Mouse (Mus musculus) megakaryocyte, embryonic 14.5 days (primary cell): Measurements from ENCODE around the gene Socs7. TPM values are rescaled to one million over a fixed set of nuclear protein-coding genes. Genes with fewer than 3 reads are reported as not detected.
"Not testable (repeated sequence)": the region's sequence is repeated elsewhere in the genome, so short reads cannot be mapped to it uniquely, and the experiment has no call there.

ENCODE experiments used
- H3K27me3 ChIP-seq: replicated peaks from 2 replicates; pipeline ENCODE3; 2012; ENCODE audit warnings: inconsistent platforms
- H3K36me3 ChIP-seq: replicated peaks from 2 replicates; pipeline ENCODE3; 2012; ENCODE audit warnings: low read length, inconsistent platforms, mixed read lengths
- H3K4me1 ChIP-seq: 2 replicates; pipeline ENCODE4 v1.6.1; 2012; ENCODE audit warnings: inconsistent platforms
- H3K4me3 ChIP-seq: replicated peaks from 2 replicates; pipeline ENCODE3; 2012; ENCODE audit warnings: moderate library complexity, mild to moderate bottlenecking, inconsistent platforms
- H3K9me3 ChIP-seq: 2 replicates; pipeline ENCODE4 v1.6.1; 2012; ENCODE audit warnings: inconsistent platforms
- FLI1 ChIP-seq: IDR thresholded peaks from 2 replicates; pipeline ENCODE4 v1.6.1; 2012; ENCODE audit warnings: low read length, inconsistent platforms, mixed read lengths
- GATA1 ChIP-seq: IDR thresholded peaks from 3 replicates; pipeline ENCODE4 v1.6.1; 2012; ENCODE audit warnings: mixed read lengths, low read length, inconsistent platforms, borderline replicate concordance
- polyA plus RNA-seq: library from polyadenylated mRNA; stranded (reverse); fragments of >175 nt; gene quantifications from 2 replicates; pipeline ENCODE4 v1.2.3, GENCODE M21; 2012; ENCODE audit warnings: low replicate concordance; ENCODE audit not compliant: insufficient read depth

The Socs7 gene
- polyA plus RNA-seq, 1 experiment: 0.91 TPM

DNA sequence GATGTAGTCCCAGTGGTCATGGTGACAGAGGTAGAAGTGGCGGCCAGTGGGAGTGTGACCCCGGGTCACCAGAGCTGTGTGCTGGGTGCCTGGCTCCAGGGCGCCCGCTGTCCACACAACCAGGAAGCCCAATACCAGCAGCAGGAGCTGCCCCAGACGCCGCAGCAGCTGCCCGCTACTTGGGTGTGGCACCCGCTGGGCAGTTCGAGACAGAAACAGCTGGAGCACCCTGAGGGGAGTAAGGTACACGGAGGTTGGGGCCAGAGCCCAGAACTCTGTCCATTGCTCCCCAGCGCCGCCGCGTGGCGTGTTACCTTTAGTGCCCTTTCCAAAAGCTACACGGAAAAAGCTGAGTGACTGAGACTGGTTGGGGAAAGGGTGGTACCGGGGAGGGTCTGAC, 18.7 kb upstream of the Socs7 start:
- Histone ChIP-seq H3K4me3 (peak overlapping the region; percentile 87), H3K4me1 (peaks cover 24% of the 10 kb centered on the region), H3K9me3 (peaks cover 5% of the 10 kb centered on the region), H3K27me3 (peaks cover 55% of the 10 kb centered on the region), H3K36me3 (no peaks in the 10 kb centered on the region)
- TF ChIP-seq FLI1 (no peak), GATA1 (no peak)

DNA sequence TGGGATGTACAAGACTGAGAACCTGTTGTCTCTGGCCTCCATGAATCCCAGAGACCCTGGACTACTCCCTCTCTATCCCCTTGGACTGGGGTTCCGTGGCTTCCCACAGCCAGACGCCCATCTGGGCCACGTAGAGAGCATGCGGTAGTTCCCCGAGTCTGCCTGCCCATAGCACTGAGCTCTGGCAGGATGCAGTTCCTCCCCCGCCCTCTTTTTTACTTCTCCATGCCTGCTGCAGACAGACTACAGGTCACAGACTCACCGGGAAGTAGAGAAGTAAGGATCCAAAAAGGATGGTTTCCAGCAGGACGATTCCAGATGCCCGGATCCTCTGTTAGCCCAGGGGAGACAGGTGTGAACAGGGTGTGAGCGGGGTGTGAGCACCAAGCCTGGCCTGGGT, 16.9 kb upstream of the Socs7 start:
- Histone ChIP-seq H3K4me3 (no peak overlapping the region), H3K27me3 (peaks cover 52% of the 10 kb centered on the region), H3K9me3 (peaks cover 11% of the 10 kb centered on the region), H3K36me3 (no peaks in the 10 kb centered on the region), H3K4me1 (peaks cover 35% of the 10 kb centered on the region)
- TF ChIP-seq FLI1: no peak
- TF ChIP-seq GATA1: no peak

DNA sequence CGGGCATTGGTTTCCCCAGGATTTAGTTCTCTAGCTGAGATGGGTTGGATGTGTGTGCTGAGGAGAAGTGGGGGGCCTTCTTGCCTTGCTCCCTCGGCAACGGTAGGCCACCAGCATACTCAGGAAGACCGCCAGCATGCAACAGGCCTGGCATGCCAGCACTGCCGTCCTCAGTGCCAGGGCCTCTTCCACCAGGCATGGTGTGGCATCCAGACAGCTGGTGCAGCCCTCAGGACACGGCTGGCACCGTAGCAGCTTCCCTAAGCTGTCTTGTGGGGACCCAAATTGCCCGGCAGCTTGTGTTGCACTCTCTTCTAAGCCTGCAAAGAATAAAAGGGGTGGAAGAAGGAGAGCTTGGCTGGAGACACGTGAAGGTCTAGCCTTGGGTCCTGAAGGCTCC, 16.0 kb upstream of the Socs7 start:
- H3K4me1 ChIP-seq: peaks cover 35% of the 10 kb centered on the region
- peak overlapping the region; percentile 66 for H3K4me3 ChIP-seq
- H3K9me3 ChIP-seq: peaks cover 11% of the 10 kb centered on the region
- H3K36me3 ChIP-seq: no peaks in the 10 kb centered on the region
- TF ChIP-seq GATA1: no peak
- no peak for TF ChIP-seq FLI1
- peaks cover 52% of the 10 kb centered on the region for H3K27me3 ChIP-seq

DNA sequence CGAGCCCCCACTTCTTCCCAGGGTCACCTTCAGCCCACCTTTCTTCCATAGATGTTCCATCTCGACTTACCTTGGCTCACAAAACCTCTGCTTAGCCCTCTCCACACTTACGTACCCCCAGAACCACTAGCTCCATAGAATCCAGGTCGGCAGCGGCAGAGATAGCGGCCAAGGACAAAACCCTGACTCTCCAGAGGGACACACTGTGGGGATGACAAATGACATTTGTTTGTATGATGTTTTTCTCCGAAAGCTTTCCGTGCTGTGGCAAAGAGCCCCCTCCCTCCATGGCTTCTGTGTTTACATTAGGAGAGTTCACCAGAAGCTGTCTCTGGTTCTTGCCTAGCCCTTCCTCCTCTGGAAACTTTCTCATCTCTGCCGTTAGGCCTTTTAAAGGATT, 15.1 kb upstream of the Socs7 start:
- no peak overlapping the region for H3K4me3 ChIP-seq
- H3K27me3 ChIP-seq: peaks cover 57% of the 10 kb centered on the region
- no peak for TF ChIP-seq FLI1
- TF ChIP-seq GATA1: no peak
- peaks cover 35% of the 10 kb centered on the region for H3K4me1 ChIP-seq
- H3K9me3 ChIP-seq: peaks cover 11% of the 10 kb centered on the region
- no peaks in the 10 kb centered on the region for H3K36me3 ChIP-seq

DNA sequence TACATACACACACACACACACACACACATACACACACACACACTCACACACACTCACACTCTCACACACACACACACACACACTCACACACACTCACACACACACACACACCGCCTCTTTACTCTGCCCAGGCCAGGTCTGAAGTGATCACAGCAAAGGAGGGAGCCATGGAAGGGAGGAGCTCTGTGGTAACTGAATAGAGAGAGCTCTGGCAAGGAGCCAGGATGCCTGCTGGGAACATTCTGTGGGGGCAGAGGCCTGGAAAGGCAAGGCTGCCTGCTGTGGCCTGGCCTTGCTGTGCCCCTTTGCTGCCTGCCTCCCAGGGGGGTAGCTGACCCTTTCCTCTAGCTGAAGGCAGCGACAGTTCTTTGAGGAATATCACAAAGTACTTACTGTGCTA, 12.3 kb upstream of the Socs7 start:
- Histone ChIP-seq H3K4me3 (peak overlapping the region; percentile 43), H3K27me3 (peaks cover 62% of the 10 kb centered on the region), H3K9me3 (peaks cover 11% of the 10 kb centered on the region), H3K4me1 (peaks cover 21% of the 10 kb centered on the region), H3K36me3 (no peaks in the 10 kb centered on the region)
- TF ChIP-seq GATA1 (no peak), FLI1 (no peak)

DNA sequence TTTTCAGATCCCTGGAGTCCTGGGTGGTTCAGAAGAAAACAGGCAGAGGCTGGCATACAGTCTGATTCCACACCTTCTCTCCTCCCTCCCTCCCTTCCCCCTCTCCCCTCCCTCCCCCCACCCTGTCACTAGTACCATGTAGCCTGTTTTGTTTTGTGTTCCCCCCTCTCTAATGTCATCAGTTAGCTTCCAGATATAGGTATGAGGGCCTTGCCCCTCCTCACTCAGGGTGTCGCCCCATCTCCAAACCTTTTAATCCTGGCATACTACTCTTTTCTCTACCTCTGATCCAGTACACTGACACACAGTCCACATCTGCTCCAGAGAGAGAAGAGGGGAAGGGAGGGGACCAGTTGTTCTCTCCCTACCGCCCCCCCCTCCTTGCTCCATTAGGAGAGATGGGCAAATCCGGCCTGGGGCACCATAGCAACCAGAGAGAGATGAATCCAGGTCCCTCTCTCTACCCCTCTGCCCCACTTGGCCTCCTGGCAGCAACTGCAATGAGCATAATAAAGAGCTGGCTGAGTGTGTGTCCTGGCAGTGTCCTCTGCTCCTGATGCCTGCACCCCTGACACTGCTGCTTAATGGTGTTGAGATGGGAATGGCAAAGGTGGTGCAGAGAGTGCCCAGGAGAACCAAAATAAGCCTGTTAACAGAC, 10.2 kb upstream of the Socs7 start, which contains the start of gene Gpr179:
TSS of gene Gpr179 (minus strand) at position 51 of the 658 bp plus-strand sequence.
- Histone ChIP-seq H3K36me3 (no peaks in the 10 kb centered on the region), H3K27me3 (peaks cover 58% of the 10 kb centered on the region), H3K4me3 (no peak within 1 kb of the TSS), H3K4me1 (peaks cover 17% of the 10 kb centered on the region), H3K9me3 (peaks cover 11% of the 10 kb centered on the region)
- TF ChIP-seq FLI1 (no peak), GATA1 (no peak)

DNA sequence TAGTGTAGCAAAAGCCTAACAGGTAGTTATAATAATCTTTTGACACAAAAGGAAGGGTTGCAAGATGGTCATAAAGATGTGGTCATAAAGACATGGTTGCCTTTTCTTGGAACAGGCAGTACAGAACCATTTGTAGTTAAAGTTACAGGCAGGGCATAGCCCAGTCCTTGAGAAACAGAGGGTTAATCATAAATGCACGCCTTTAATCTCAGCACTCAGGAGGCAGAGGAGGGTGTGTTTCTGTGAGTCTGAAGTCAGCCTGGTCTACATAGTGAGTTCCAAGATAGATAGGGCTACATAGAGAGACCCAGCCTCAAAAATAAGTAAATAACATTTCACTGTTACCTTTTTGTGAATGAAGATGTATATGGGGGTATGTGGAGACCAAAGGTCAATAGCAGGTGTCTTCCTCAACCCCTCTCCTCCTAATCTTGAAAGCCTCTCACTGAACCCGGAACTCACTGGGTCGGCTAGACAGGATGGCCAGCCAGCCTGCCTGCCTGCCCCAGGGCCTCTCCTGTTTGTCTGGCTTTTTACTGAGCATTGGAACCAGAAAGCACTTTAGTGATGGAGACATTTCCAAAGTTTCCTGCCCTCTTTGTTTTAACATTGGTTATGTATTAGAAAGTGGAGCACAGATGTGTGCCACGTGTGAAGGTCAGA, 9.3 kb upstream of the Socs7 start:
- Histone ChIP-seq H3K36me3 (no peaks in the 10 kb centered on the region), H3K4me1 (peaks cover 17% of the 10 kb centered on the region), H3K27me3 (peaks cover 56% of the 10 kb centered on the region), H3K4me3 (no peak overlapping the region), H3K9me3 (peaks cover 11% of the 10 kb centered on the region)
- TF ChIP-seq FLI1: no peak
- no peak for TF ChIP-seq GATA1

DNA sequence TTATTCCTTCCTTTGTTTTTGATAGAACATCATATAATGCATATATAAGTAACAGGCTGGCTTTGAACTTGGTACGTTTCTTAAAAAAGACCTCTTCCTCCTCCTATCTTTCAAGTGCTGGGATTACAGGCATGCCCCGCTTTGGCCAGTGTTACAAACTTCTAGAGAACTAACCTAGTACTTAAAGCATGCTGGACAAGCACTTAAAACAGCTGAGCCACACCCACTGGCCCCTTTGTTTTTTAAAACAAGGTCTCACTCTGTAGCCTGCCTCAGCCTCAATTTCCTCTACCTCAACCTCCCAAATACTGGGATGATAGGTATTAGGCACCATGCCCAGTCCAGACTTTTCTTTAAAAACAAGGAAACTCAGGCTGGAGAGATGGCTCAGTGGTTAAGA, 7.7 kb upstream of the Socs7 start:
- no peak overlapping the region for H3K4me3 ChIP-seq
- TF ChIP-seq GATA1 (no peak), FLI1 (no peak)
- peaks cover 13% of the 10 kb centered on the region for H3K4me1 ChIP-seq
- H3K27me3 ChIP-seq: peaks cover 47% of the 10 kb centered on the region
- no peaks in the 10 kb centered on the region for H3K36me3 ChIP-seq
- H3K9me3 ChIP-seq: no peaks in the 10 kb centered on the region

DNA sequence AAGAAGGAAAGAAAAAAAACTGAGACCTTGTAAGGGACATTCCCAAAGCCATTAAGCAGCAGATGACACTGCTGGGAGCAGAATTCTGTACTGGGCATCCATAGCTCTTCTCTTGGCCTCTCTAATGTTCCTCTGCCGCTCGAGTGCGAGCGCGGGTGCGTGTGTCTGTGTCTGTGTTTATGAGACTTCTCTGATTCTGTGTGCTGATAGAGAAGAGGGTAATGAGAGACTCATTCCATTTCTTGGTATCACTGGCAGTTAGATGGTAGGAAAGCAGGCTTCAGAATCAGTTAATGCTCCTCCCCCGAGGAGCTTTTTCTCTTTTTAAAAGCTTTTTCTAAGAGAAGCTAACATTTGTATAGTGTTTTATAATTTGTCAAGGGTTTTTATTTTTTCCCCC, 7.1 kb upstream of the Socs7 start:
- TF ChIP-seq FLI1: no peak
- TF ChIP-seq GATA1: no peak
- Histone ChIP-seq H3K36me3 (no peaks in the 10 kb centered on the region), H3K9me3 (no peaks in the 10 kb centered on the region), H3K4me3 (no peak overlapping the region), H3K4me1 (peaks cover 7% of the 10 kb centered on the region), H3K27me3 (peaks cover 44% of the 10 kb centered on the region)

DNA sequence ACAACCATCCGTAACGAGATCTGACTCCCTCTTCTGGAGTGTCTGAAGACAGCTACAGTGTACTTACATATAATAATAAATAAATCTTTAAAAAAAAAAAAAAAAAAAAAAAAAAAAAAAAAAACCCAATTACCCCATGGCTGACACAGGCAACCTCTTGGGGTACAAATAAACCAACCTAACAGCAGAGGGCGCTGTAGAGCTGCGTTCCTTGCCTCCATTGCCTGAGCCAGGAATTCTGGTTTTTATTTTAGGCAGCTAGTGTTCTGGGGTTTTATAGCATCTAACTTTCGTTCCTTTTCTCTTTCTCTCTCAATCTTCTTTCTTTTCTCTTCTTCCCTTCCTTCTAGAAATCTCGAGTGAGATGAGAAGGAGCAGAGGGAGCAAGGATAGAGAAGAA, 4.7 kb upstream of the Socs7 start:
- not testable (repeated sequence) for H3K4me3 ChIP-seq, H3K9me3 ChIP-seq, H3K36me3 ChIP-seq
- Histone ChIP-seq H3K4me1 (peaks cover 12% of the 10 kb centered on the region), H3K27me3 (peaks cover 26% of the 10 kb centered on the region)

DNA sequence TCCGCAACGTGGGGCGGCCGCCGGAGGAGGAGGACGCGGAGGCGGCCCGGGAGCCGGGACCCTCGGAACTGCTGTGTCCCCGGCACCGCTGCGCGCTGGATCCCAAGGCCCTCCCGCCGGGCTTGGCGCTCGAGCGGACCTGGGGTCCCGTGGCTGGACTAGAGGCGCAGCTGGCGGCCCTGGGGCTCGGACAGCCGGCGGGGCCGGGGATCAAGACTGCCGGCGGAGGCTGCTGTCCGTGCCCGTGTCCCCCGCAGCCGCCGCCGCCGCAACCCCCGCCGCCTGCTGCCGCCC, 245 bp downstream of the Socs7 start:
- TF ChIP-seq FLI1 (no peak), GATA1 (no peak)
- Histone ChIP-seq H3K4me1 (peaks cover 38% of the 10 kb centered on the region), H3K9me3 (no peaks in the 10 kb centered on the region), H3K27me3 (no peaks in the 10 kb centered on the region), H3K4me3 (peak overlapping the region; percentile 96), H3K36me3 (peaks cover 4% of the 10 kb centered on the region)
